Mouse (Mus musculus): ENCODE measurements at regions not wholly inside any gene's neighbourhood (a gene's known extent, or its start where the extent isn't known, plus 50 kb on each side); places are given as distances from the start of the nearest gene placed in this dataset.

- no peak for DNase-seq (ENCODE audit: low spot score in 2 of 2)
Measured at GRCm38 (mm10) chr10:125467503-125467902, 78.2 kb upstream of the Slc16a7 start.

- no peak for DNase-seq (ENCODE audit: low spot score in 2 of 2)
Measured at GRCm38 (mm10) chr10:125488350-125488749, 99.1 kb upstream of the Slc16a7 start.

- no peak for DNase-seq (ENCODE audit: low spot score in 2 of 2)
Measured at GRCm38 (mm10) chr10:125490395-125490794, 101.1 kb upstream of the Slc16a7 start.

DNA sequence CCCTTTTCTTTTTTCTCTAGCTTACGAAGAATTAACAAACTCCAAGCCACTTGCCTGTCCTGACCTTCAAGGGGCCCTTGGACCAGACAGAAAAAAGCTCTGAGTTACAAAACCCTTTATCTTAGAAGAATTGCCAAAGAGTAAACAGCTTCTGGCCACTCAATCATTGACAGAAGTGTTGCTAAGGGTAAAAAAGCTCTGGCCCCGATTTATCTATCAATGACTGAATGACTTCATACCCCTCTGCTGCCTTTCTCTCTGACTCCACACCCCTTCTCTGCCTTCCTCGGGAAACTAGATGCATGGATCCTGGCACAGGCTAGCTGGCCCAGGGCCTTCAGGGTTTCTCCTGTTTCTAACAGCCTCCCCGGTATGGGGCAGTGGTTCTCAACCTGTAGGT lies 105.2 kb upstream of the Slc16a7 start:
- no peak for DNase-seq (ENCODE audit: low spot score in 2 of 2)

GRCm38 (mm10) chr10:125498347-125498746 lies 109.1 kb upstream of the Slc16a7 start:
- DNase-seq (ENCODE audit: low spot score in 2 of 2), result no peak

- no peak for DNase-seq (ENCODE audit: low spot score in 2 of 2)
Measured at GRCm38 (mm10) chr10:125500338-125500737, 111.1 kb upstream of the Slc16a7 start.

- no peak for DNase-seq (ENCODE audit: low spot score in 2 of 2)
Measured at GRCm38 (mm10) chr10:125515026-125515425, 125.8 kb upstream of the Slc16a7 start.

- DNase-seq (ENCODE audit: low spot score in 2 of 2), result no peak
Measured at GRCm38 (mm10) chr10:125530876-125531275, 141.6 kb upstream of the Slc16a7 start.

DNA sequence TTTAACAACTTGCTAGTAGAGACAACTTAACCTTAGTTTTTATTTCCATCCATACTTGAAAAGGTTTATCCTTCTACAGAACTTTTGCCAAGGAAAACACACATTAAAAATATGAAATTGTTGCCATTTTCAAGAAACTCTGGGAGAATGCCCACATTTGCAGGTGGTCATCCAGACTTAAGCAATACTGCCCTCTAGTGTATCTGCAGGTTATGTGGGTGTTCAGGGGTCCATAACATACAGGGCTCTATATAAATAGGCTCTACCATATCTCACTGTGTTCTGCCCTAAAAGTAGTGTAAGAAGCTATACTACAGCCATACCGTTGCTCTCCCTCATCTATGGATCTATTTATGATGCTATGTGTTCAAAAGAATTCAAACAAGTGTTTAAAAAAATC lies 149.1 kb upstream of the Slc16a7 start:
- DNase-seq (ENCODE audit: low spot score in 2 of 2), result no peak

- no peak for DNase-seq (ENCODE audit: low spot score in 2 of 2)
Measured at GRCm38 (mm10) chr10:125586489-125587147, 197.4 kb upstream of the Slc16a7 start.

DNA sequence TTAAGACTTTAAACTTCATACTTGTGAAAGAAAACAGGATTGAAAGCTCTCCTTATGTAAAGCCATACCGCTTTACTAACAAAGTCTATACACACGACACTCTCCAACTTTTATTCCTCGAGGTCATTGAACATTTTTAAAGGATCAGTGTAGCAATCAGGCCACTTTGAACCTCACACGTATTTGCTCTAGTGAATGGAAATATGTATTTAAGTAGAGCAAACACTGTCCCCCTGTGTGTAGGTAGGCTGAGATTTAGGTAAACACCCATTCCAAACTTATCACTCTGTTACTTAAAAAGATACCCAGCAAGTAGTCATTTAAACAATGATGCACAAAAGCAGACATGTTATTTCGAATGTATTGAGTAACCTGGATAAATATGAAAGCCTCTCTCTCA lies 203.7 kb upstream of the Slc16a7 start:
- no peak for DNase-seq (ENCODE audit: low spot score in 2 of 2)

DNA sequence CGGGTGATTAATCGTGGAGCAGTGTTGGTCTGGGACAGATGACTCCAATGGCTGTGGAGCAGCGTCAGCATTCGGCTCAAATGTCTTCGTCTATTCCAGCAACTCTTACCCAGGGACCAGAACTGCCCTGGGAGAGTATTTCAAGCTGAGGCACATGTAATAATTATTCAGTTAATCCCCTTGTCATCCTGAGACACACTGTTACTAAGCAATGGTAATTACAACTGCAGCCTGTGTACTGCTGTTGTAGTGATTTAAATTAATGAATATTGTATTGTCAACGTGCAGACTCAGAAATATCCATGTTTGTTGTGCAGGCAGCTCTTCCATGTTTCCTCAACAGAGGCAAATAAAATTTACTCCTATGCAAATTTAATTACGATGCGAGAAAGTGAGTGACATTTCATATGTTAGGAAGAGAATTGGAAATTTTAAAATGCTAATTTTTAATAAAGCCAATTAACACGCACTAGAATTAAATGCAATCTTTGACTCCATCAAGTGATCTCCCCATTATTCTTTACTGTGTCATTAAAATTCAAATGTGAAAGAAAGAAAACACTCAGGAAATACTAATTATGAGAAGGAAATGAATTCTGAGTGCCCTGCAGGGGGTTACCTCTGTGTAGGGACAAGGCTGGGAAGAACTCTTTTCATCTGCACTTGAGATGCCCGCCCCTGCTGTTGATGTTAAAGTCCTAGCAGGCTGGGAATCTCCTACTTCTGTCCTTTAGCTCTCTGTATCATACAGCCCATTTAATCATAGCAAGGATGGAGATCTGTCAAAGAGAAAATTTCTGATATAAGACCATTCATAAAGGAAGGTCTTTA lies 218.7 kb upstream of the Slc16a7 start:
- DNase-seq (ENCODE audit: low spot score in 2 of 2), result no peak

DNA sequence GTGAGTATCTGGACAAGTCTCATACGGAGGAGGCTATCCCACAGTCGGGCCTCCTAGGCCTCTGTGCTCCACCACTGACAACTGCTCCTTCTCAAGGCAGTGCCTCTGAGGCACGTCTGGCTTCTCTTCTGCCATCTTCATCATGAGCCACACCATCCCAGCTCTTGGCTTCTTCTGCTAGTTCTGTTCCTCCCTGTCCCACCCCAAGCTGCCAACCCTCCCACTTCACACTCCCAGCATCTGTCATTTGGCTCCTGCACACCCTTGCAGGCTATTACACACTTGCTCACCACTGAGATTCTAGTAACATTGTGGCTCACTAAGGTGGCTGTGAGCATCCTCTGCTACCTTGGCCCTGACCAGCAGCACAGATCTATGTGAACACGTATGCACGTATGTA lies 221.1 kb upstream of the Slc16a7 start:
- DNase-seq (ENCODE audit: low spot score in 2 of 2), result no peak

DNA sequence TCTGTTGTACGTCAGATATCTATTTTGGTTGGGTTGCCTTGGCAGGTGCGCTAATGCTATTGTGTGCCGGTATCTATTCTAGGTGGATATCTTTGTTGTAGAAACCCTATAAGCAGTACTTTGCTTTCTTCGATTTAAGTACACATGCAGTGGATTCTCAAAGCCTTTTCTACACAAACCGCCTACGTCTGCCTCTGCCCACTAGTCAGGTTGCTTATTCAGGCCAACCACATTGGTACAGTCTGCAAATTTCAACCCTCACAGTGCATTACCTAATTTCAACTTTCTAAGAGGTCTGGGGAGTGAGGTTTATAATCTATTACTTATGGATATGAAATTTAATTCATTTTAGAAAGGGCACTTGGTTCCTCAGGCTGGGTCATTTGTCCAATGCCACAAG lies 223.5 kb upstream of the Slc16a7 start:
- DNase-seq (ENCODE audit: low spot score in 2 of 2), result no peak

- DNase-seq (ENCODE audit: low spot score in 2 of 2), result no peak
Measured at GRCm38 (mm10) chr10:125621376-125621775, 232.1 kb upstream of the Slc16a7 start.

GRCm38 (mm10) chr10:125623836-125624235 lies 234.6 kb upstream of the Slc16a7 start:
- DNase-seq (ENCODE audit: low spot score in 2 of 2), result no peak

- DNase-seq (ENCODE audit: low spot score in 2 of 2), result no peak
Measured at GRCm38 (mm10) chr10:125667906-125668305, 278.6 kb upstream of the Slc16a7 start.

- no peak for DNase-seq (ENCODE audit: low spot score in 2 of 2)
Measured at GRCm38 (mm10) chr10:125673637-125674036, 284.4 kb upstream of the Slc16a7 start.

DNA sequence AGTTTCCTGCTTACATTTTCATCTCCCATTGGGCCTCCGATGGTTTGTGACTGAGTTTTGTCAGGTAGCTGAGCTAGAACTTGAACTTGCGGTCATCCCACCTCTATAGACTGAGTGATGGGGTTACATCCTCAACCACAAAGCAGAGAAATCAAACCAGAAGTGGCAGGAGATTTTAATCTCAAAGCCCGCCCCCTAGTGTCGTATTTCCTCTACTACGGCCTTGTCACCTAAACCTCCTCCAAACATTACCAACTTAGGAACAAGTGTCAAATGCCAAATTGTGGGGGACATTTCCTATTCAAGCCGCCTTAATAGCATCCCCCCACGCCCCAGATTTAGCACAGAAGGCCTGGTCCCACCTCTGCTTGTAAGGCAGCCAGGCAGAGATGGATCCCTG lies 286.3 kb upstream of the Lrig3 start:
- no peak for DNase-seq (ENCODE audit: low spot score in 2 of 2)

DNA sequence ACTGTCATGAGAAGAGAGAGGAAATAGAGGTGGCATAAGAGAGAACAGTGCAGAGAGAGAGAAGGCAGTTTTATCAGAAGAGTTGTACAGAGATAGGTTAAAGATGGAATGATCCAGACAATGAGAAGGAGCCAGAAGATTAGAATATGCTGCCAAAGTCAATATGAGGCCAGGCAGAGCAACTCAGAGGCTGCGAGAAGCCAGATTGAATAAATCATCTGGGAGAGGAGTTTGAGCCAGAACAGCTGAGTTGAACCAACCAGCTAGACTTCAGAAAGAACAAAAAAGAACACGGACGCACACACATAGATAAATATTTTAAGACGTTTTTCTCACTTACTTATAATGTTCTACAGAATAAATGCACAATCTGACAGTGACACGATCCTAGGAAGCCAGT lies 280.8 kb upstream of the Lrig3 start:
- no peak for DNase-seq (ENCODE audit: low spot score in 2 of 2)

GRCm38 (mm10) chr10:125693505-125693904 lies 272.5 kb upstream of the Lrig3 start:
- DNase-seq (ENCODE audit: low spot score in 2 of 2), result no peak

DNA sequence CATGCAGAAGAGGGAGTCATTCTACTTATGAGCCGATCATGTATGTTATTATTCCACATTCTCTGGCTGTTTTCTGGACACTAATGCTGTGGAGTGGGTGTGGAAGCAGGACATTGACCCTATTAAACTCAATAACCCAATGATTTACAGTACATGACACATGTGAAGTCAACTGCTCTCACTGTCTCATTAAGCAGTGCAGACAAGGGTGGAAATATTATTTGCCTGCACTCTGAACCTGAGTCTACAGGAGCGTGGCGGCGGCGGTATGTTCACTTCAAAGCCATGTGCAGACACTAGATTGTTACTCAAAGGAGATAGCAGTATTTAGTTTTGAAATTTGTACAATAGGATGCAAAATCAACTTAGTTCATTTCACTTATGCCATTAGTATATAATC lies 269.8 kb upstream of the Lrig3 start:
- DNase-seq (ENCODE audit: low spot score in 2 of 2), result no peak

- DNase-seq (ENCODE audit: low spot score in 2 of 2), result peak in 1 of 2 experiments; percentile 15
Measured at GRCm38 (mm10) chr10:125725077-125725680, 240.8 kb upstream of the Lrig3 start.

Measured in natural killer cell, adult 2 months (primary cell).